Mouse (Mus musculus) spleen, adult 2 months (tissue): ENCODE results near the gene Gm9958.

Source experiments
- CTCF ChIP-seq: fragments of 200-500 bp; IDR thresholded peaks from 2 replicates; pipeline ENCODE4 v1.5.1; 2011; ENCODE audit warnings: mild to moderate bottlenecking, inconsistent platforms; ENCODE audit not compliant: insufficient read depth, insufficient read length, insufficient replicate concordance; ENCODE audit errors: extremely low read depth
- POLR2A ChIP-seq: fragments of 200-500 bp; IDR thresholded peaks from 2 replicates; pipeline ENCODE4 v1.6.1; 2011; ENCODE audit warnings: low read depth, low read length, inconsistent platforms

- TF ChIP-seq POLR2A (no peak), CTCF (no peak)
These were observed 6.7 kb downstream of the Gm9958 start for GRCm38 (mm10) chr5:90373708-90374107.
